Mouse (Mus musculus) activated CD4-positive, CD25-positive, alpha-beta regulatory T cell, adult 9 weeks (primary cell): ENCODE measurements around the gene Olfr1209. TPM values are rescaled to one million over a fixed set of nuclear protein-coding genes. Genes with fewer than 3 reads are reported as not detected.

ENCODE experiments used
- polyA plus RNA-seq: library from polyadenylated mRNA; unstranded; fragments of 100-300 nt; shearing (Covaris generic); gene quantifications from one replicate; pipeline ENCODE4 v1.2.1, GENCODE M21; 2017

The Olfr1209 gene
- not detected for polyA plus RNA-seq

GRCm38 (mm10) chr2:88915057-88915456, at the start of gene Olfr1209:
Gene Olfr1209 (minus strand): TSS chr2:88915157.

DNA sequence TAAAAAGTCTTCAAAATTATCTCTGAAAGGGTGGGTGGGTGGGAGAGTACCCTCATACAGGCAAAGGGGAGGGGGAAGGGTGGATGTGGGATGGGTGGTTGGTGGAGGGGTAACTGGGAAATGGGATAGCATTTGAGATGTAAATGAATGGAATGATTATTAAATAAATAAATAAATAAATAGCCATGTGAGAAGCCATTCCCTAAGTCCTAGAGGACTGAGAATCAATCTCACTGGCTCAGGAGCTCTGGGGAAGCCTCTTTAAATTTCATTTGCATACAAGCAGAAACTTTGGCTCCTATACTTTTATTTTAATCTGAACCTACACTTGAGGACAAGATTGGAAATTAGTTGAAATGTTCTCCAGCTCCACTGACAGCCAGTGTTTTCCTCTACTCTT, 38.7 kb upstream of the Olfr1209 start, which contains the start of gene Olfr1212:
Gene Olfr1212 (plus strand): TSS at position 301 of the 400 bp plus-strand sequence.

DNA sequence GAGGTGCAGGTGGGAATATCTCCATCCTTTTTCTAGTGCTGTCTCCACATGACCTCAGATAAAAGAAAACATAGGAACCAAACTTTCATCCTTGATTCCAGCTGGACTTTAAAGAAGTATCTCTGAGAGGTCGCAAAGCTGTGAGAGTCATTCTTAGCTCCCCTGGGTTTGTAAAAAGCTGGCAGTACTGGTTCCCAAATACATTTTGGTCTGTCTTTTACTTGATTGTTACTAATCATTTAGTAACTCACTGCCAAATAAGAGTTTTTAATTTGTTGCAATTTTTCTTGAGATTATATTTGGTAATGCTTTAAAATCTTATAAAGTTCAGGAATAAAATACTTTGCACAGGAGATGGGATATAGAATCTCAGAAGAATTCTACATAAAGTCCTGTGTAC, 23.1 kb upstream of the Olfr1209 start, which contains the start of gene Olfr1211:
Gene Olfr1211 (minus strand): TSS at position 101 of the 400 bp plus-strand sequence.

DNA sequence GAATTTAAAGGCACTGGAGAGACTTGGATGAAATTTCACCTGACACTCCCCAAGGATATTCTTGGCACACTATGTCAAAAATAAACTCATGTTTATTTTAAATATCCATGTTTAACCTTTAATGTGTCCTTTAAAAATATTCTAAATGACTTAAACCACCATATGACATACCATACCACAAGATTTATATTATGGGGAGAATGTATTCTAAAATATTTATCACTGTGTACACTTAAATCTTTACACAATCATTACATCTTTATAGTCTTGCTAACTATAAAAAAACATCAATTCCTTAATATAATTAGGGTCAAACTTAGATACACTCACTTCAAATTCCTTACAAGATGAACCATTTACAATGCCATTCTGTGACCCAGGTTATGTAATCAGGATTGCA, 12.7 kb downstream of the Olfr1209 start, which contains the start of gene Olfr1208:
Gene Olfr1208 (minus strand): TSS at position 101 of the 400 bp plus-strand sequence.

DNA sequence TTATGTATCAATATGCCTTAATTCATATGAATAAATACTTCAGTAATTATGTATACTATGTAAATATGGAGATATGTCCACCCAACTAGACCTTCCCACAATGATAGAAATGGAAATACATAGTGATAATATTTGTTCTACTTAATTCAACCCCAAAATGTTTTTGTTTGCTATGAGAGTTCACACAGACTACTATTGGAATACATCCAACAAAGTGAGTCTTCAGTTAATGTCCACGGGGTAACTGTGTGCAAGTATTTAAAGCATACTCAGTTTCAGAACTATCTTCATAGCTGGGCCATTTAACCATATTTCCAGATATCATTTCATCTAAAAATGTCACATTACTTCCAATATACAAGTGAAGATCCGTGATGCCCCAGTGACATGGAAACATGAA, 52.0 kb downstream of the Olfr1209 start, which contains the start of gene Olfr1206:
Gene Olfr1206 (plus strand): TSS at position 301 of the 400 bp plus-strand sequence.

Other genes starting within 250 kb of the Olfr1209 start
- not detected for gene Olfr1193, start 239.5 kb downstream of the Olfr1209 start, polyA plus RNA-seq
- not detected for gene Olfr1195, start 226.0 kb downstream of the Olfr1209 start, polyA plus RNA-seq
- gene Olfr1196, start 210.6 kb downstream of the Olfr1209 start, polyA plus RNA-seq: not detected
- not detected for gene Olfr1197, start 182.8 kb downstream of the Olfr1209 start, polyA plus RNA-seq
- gene Olfr1198, start 163.8 kb downstream of the Olfr1209 start, polyA plus RNA-seq: 0.16 TPM
- gene Olfr1199, start 154.7 kb downstream of the Olfr1209 start, polyA plus RNA-seq: not detected
- gene Olfr1200, start 144.7 kb downstream of the Olfr1209 start, polyA plus RNA-seq: not detected
- gene Olfr1201, start 122.1 kb downstream of the Olfr1209 start, polyA plus RNA-seq: not detected
- gene Olfr1202, start 100.7 kb downstream of the Olfr1209 start, polyA plus RNA-seq: not detected
- not detected for gene Olfr1205, start 85.4 kb downstream of the Olfr1209 start, polyA plus RNA-seq
- not detected for gene Olfr1204, start 65.9 kb downstream of the Olfr1209 start, polyA plus RNA-seq
- not detected for gene Olfr1206, start 51.9 kb downstream of the Olfr1209 start, polyA plus RNA-seq
- not detected for gene Olfr1208, start 12.8 kb downstream of the Olfr1209 start, polyA plus RNA-seq
- gene Olfr1211, start 23.0 kb upstream of the Olfr1209 start, polyA plus RNA-seq: not detected
- gene Olfr1212, start 38.8 kb upstream of the Olfr1209 start, polyA plus RNA-seq: not detected
- gene Gm13762, start 65.1 kb upstream of the Olfr1209 start, polyA plus RNA-seq: not detected
- gene Olfr1214, start 77.5 kb upstream of the Olfr1209 start, polyA plus RNA-seq: not detected
- gene Olfr1215, start 91.8 kb upstream of the Olfr1209 start, polyA plus RNA-seq: not detected
- not detected for gene Olfr1216, start 103.2 kb upstream of the Olfr1209 start, polyA plus RNA-seq
- not detected for gene Olfr1217, start 116.9 kb upstream of the Olfr1209 start, polyA plus RNA-seq
- not detected for gene Olfr1218, start 146.0 kb upstream of the Olfr1209 start, polyA plus RNA-seq
- not detected for gene Olfr1219, start 168.4 kb upstream of the Olfr1209 start, polyA plus RNA-seq
- gene Olfr1220, start 191.7 kb upstream of the Olfr1209 start, polyA plus RNA-seq: not detected
- gene Olfr1221, start 202.1 kb upstream of the Olfr1209 start, polyA plus RNA-seq: not detected
- not detected for gene Olfr1222, start 217.9 kb upstream of the Olfr1209 start, polyA plus RNA-seq
- gene Olfr1223, start 236.4 kb upstream of the Olfr1209 start, polyA plus RNA-seq: not detected
- not detected for gene Olfr1224-ps1, start 248.9 kb upstream of the Olfr1209 start, polyA plus RNA-seq